Mouse (Mus musculus) left cerebral cortex, postnatal 25 days (tissue): ENCODE measurements at regions not wholly inside any gene's neighbourhood (a gene's known extent, or its start where the extent isn't known, plus 50 kb on each side); places are given as distances from the start of the nearest gene placed in this dataset.

Experiments
- DNase-seq, 2 experiments: peaks; one replicate each; pipeline ENCODE4 v3.0.0; 2022; ENCODE audit warnings: low spot score in 2 of 2, mixed read lengths in 1 of 2
- intact Hi-C: fragments of 180-260 bp; cut with DNase I; formaldehyde crosslinking; loops from one replicate; pipeline ENCODE4 v1.15.1; 2025

DNA sequence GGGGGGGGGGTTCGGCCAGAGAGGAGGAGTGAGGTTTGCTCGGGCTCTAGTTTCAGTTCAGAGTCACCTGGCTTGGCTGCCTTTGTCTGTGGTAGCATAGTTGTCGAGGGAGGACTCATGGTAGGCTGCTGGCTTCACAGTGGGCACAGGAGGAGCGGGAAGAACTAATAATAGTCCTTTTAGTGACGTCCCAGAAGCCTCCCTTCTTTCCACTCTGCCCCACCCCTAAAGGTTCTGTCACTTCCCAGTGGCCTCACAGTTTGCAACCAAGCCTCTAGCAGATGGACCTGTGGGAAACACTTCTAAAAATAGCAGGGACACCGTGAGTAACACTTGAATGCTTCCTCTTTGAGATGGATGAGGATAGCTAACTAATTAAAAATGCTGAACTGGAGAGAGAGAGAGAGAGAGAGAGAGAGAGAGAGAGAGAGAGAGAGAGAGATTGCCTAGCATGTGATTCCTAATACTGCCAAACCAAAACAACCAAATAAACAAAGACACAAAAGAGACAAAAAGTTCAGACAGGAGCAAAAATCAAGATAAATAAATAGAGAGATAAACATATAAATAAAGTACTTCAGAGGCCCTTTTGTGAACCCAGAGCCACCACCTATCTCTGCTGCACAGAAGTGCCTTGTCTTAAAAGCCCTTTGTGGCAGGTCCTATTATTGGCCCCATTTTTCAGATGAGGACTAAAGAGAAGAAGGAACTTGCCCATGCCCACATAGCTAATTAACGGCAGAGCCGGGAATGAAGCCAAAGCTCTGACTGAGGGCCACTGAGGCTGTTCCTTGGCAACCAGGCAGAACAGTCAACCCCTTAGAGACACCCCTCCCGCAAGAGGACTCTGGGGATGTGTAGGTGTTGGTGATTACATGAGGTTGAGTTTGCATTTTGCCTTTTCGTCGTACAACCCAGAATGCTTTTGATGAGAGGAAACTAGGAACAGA is 54.0 kb upstream of the Serp2 start:
- DNase-seq, result peak; percentile 60 to 74
- intact Hi-C loops, result loop anchor here (5.0 kb wide), 1 partner anchor 103 kb away; no protein-coding TSS in a partner anchor
